Comparison of ENCODE assay signal across 25 mouse cellular contexts in genomic region chr6:54691368-54692116, GRCm38 (mm10). TPM values are rescaled to one million over a fixed set of nuclear protein-coding genes. Genes with fewer than 3 reads are reported as not detected.
DNase-seq lines count a peak whose midpoint lies in the region; TF ChIP-seq lines count a peak whose summit lies in the region.
"Had no signal": no experiment of that assay in that cellular context is flagged by ENCODE, and none has a peak within 500 bp of the region (broad histone marks: within the 10 kb centered on the region; RNA-seq: fewer than 3 reads in every experiment).

No protein-coding gene starts in this region.

- no peaks in the 10 kb centered on the region for H3K27me3 ChIP-seq in kidney, adult 2 months (replicated peaks; ENCODE audit: control insufficient read depth, insufficient read depth, low read length)
- H3K27me3 ChIP-seq: forebrain, embryonic 15.5 days had no signal

- no peak overlapping the region for H3K4me3 ChIP-seq in kidney, adult 2 months (ENCODE audit: insufficient read depth, low read depth, low read length)
- H3K4me3 ChIP-seq in brown adipose tissue, adult 24 weeks (ENCODE audit: insufficient read depth, low read depth, low read length) = no peak overlapping the region
- H3K4me3 ChIP-seq: embryonic facial prominence, embryonic 10.5 days; embryonic facial prominence, embryonic 13.5 days; erythroblast, embryonic 14.5 days; forebrain, embryonic 12.5 days; forebrain, embryonic 15.5 days; heart, adult 2 months; heart, embryonic 13.5 days had no signal

- peaks cover 41% of the 10 kb centered on the region for H3K4me1 ChIP-seq in kidney, adult 2 months (ENCODE audit: control insufficient read depth, insufficient read depth, low read length)
- peaks cover 22% of the 10 kb centered on the region for H3K4me1 ChIP-seq in brown adipose tissue, adult 24 weeks (ENCODE audit: control insufficient read depth, insufficient read depth, insufficient read length, low read length)
- H3K4me1 ChIP-seq: embryonic facial prominence, embryonic 13.5 days; forebrain, embryonic 12.5 days; forebrain, embryonic 15.5 days had no signal

- H3K27ac ChIP-seq in kidney, adult 2 months (ENCODE audit: insufficient read depth, low read depth, low read length) = peak overlapping the region; percentile 1; the same call in 1 of the 2 replicates
- peak overlapping the region; percentile 68 for H3K27ac ChIP-seq in brown adipose tissue, adult 24 weeks (replicated peaks; ENCODE audit: low read depth, low read length)
- H3K27ac ChIP-seq: embryonic facial prominence, embryonic 10.5 days; embryonic facial prominence, embryonic 13.5 days; forebrain, embryonic 12.5 days; forebrain, embryonic 15.5 days; heart, adult 2 months; heart, embryonic 13.5 days; hindbrain, embryonic 14.5 days; hindbrain, postnatal 0 days had no signal

- TF ChIP-seq POLR2A in kidney, adult 2 months (IDR thresholded peaks at IDR 0.05; ENCODE audit: low read depth, low read length) = no peak

- DNase-seq in adrenal gland, postnatal 14 days = peak; percentile 39
- no peak for DNase-seq in adrenal gland, postnatal 25 days
- DNase-seq in kidney, adult 2 months = peak; percentile 50
- no peak for DNase-seq in kidney, adult 18-20 months
- DNase-seq in kidney, postnatal 36 days = peak; percentile 29 to 42
- no peak for DNase-seq in kidney, postnatal 14 days
- DNase-seq: adrenal gland, adult 8-10 months; cerebellum, adult 11-12 months; cerebellum, adult 8-10 months; cerebellum, postnatal 10 days; cerebellum, postnatal 36 days; embryo, embryonic 11 days; gastrocnemius, postnatal 25 days; heart, postnatal 14 days; heart, postnatal 4 days had no signal

- H3K36me3 ChIP-seq in kidney, adult 2 months (ENCODE audit: control insufficient read depth, insufficient read depth, low read length) = peaks cover 3% of the 10 kb centered on the region; the same call in 1 of the 2 replicates
- H3K36me3 ChIP-seq: embryonic facial prominence, embryonic 10.5 days; embryonic facial prominence, embryonic 13.5 days; heart, embryonic 13.5 days had no signal

- TF ChIP-seq CTCF in kidney, adult 2 months (conservative IDR thresholded peaks at IDR 0.05; ENCODE audit: insufficient read depth, insufficient read length, low read depth, low read length) = no peak

- WGBS in kidney, adult 2 months = 63% methylated on average over 14 of the region's 14 CpGs

RNA-seq across cellular contexts. Expression of gene Mturn, which starts 10.1 kb away (rescaled TPM):
- total RNA-seq in adrenal gland, postnatal 14 days (2021) = 15.1 and 19.1 TPM in 2 replicates
- total RNA-seq in adrenal gland, postnatal 25 days (2021) = 13.2 and 20.6 TPM in 2 replicates
- 23.9 and 25.9 TPM in 2 replicates for polyA plus RNA-seq in kidney, adult 2 months (2012; rRNA removed)
- polyA plus RNA-seq in brown adipose tissue, adult 24 weeks (2012; ENCODE audit: insufficient read depth, insufficient read length, missing spikeins) = 34.7 and 43.3 TPM in 2 replicates

Comparison
In these comparisons a context has a peak if more than half of its experiments do, and no peak if none do; other contexts are left out.
1. DNase-seq: peak in adrenal gland, postnatal 14 days (single experiment), kidney, adult 2 months (single experiment) and kidney, postnatal 36 days (2 of 2); none in adrenal gland, postnatal 25 days (single experiment), kidney, adult 18-20 months (single experiment) and kidney, postnatal 14 days (single experiment).